Mouse (Mus musculus) gastrocnemius, adult 18-20 months (tissue): ENCODE data around the gene Elf1. TPM values are rescaled to one million over a fixed set of nuclear protein-coding genes. Genes with fewer than 3 reads are reported as not detected.

Source experiments
- DNase-seq: peaks from one replicate; pipeline ENCODE4 v3.0.0; 2021; ENCODE audit warnings: low spot score
- microRNA-seq: library from miRNA; unstranded; fragments of <30 nt; microRNA quantifications from one replicate; pipeline ENCODE4 v1.2.0, GENCODE M21; 2021
- total RNA-seq, 2 experiments: library from RNA; stranded (reverse); gene quantifications; 2 replicates each; pipeline ENCODE4 v1.2.3; 2021

Elf1 gene
- total RNA-seq, 2 experiments from 2014 or later, result 3.8 to 6.4 TPM

GRCm38 (mm10) chr14:79621143-79621542 is 140.1 kb downstream of the Elf1 start:
- DNase-seq, result no peak

Small RNA genes lying within 50 kb of the gene (microRNA-seq; reads per million reads assigned to microRNA genes)
- gene Gm27857, result not detected

Other genes starting within 250 kb of the Elf1 start
- gene Zfp957, start 233.8 kb upstream of the Elf1 start, total RNA-seq, result not detected
- 10 to 100 TPM; 53.3 to 79.9 TPM for gene Rgcc, start 179.5 kb upstream of the Elf1 start, total RNA-seq
- 10 to 100 TPM; 21.7 to 25.2 TPM for gene Naa16, start 90.4 kb upstream of the Elf1 start, total RNA-seq
- 10 to 100 TPM in 1 of 2 experiments, 1 to 10 TPM in 1; 9.8 to 11.0 TPM for gene Mtrf1, start 83.4 kb upstream of the Elf1 start, total RNA-seq
- gene Kbtbd7, start 54.7 kb upstream of the Elf1 start, total RNA-seq, result 1 to 10 TPM; 5.5 to 6.4 TPM
- gene Kbtbd6, start 29.4 kb upstream of the Elf1 start, total RNA-seq, result under 1 TPM in 1 of 2 experiments, not detected in 1; 0.14 TPM
- gene Wbp4, start 326 bp downstream of the Elf1 start, total RNA-seq, result 10 to 100 TPM; 20.7 to 23.5 TPM
- 100 to 1,000 TPM; 108 to 112 TPM for gene Sugt1, start 106.5 kb downstream of the Elf1 start, total RNA-seq
- gene Cnmd, start 181.0 kb downstream of the Elf1 start, total RNA-seq, result under 1 TPM; 0.17 to 0.41 TPM